Mouse (Mus musculus) liver, adult (tissue): Measurements from ENCODE around the gene Plac8.

Experiments
- GATA4 ChIP-seq: IDR thresholded peaks from 2 replicates; pipeline ENCODE4 v1.6.1; 2014; ENCODE audit warnings: mild to moderate bottlenecking, low read length; ENCODE audit not compliant: insufficient replicate concordance

Plac8 gene

DNA sequence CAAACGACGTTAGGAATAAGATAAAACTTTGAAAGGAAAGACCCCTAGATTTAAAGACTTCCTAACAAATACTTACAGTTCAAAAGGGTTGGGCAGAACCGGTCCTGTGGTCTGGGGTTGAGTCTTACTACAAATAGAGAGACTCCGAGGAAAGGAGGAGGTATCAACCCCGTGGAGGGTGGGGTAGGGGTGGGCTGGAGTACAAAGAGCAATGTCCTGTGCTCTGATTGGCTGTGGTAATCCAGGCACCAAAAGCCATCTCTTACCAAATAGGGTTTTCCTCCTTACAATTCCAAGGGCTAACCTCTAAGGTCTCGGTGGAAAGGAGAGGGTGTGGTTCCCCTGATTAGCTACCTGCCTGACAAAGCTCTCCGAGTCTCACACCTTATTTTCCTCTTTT lies at the start of gene Plac8:
TSS of gene Plac8 (minus strand) at position 177 of the 400 bp plus-strand sequence.
- no peak for TF ChIP-seq GATA4

DNA sequence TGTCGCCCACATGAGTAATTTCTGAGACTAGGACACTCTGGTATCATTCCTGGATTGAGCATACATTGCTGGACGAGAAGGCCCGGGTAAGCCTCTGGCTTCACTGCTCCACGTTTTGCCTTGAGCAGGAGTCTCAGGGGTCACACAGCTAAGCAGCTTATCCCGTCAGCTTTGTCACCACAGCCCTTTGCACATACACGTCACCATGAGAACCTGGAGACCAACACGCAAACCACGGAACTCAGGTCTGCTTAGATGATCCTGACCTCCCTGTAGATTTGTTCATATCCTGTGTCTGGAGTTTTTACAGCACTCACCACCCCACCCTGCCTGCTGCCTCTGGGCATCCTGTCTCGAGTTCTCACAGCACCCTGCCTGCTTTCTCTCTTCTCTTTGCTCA lies 48.9 kb upstream of the Plac8 start:
- TF ChIP-seq GATA4, result no peak

DNA sequence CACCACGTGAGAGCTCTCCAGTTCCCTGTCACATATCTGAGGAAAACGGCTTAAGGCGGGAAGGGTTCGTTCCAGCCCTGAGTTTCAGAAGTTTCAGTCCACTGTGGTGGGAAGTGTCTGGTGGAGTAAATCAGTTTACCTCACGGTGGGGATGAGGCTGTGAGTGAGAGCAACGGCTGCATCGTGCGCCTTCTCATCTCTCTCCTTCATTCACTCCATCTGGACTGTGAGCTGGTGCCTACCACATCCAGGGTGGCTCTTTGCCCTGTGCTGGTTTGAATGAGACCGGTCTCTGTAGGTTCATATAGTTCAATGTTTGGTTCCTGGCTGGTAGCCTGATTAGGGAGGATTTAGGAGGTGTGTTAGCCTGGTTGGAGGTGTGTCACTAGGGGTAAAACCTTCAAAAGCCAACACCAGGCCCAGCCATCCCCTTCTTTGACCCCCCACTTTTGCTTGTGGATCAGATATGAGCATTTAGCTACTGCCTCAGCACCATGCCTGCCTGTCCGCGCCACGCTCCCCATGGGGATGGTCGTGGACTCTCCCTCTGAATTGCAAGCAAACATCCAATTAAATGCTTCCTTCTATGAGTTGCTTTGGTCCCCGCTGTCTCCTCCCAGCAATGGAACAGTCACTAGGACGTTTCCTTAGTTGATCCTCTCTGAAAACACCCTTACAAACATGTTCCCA lies 47.7 kb upstream of the Plac8 start:
- no peak for TF ChIP-seq GATA4

DNA sequence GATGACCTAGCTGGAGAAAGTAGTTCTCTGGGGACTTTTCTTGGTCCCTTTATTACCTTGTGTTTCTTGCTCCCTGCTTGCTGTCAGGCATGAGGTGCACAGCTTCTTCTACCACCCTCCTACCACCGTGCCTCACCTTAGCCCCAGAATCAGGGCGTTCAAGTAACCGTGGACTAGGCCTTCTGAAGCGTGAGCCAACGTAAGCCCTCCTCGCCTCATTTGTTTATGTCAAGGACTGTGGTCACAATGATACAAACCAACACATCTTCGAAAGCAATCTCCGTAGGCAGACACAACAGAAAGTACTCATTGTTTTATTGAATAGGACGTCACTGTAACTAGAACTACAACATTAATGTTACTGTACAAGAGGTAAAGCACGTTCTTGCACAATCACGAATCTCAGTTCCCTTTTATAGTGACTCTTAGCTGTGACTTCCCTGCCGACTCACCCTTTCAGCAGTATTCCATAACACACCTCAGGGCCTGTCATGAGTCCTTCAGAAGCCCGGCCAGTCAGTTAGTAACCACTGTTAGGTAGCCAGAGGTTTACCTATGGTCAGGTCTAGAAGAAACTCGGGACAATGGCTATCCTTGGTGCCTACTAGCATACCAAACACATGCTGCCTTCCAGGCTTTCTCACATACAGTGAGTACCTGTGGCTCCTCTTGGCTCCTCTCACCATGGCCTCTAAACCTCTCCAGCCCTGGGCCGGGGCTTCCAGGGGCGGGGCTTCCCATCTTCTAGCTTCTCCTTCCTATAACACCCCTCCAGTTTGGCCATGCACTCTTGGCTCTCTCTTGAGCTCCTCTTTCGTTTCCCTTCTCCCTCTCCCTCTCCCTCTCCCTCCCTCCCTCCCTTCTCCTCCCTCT lies 42.1 kb upstream of the Plac8 start:
- TF ChIP-seq GATA4, result no peak

DNA sequence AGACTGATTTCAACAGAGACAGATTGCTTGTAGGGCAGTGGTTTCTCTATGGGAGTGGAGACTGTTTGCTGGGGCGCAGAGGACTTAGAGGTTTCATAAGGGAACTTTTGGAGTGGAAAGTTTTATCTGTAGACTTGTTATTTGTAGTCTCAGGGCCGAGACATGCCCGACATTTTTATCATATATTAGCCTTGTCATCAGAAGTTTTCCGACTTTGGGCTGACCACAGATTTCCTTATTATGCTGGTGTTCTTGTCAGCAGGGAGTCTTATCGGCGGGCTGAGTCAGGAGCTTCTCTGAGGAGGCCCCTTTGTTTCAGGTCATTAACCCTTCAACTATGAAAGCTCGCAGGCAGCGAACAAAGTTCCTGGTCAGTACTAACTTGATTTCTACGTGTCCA lies 35.8 kb upstream of the Plac8 start:
- TF ChIP-seq GATA4, result no peak

DNA sequence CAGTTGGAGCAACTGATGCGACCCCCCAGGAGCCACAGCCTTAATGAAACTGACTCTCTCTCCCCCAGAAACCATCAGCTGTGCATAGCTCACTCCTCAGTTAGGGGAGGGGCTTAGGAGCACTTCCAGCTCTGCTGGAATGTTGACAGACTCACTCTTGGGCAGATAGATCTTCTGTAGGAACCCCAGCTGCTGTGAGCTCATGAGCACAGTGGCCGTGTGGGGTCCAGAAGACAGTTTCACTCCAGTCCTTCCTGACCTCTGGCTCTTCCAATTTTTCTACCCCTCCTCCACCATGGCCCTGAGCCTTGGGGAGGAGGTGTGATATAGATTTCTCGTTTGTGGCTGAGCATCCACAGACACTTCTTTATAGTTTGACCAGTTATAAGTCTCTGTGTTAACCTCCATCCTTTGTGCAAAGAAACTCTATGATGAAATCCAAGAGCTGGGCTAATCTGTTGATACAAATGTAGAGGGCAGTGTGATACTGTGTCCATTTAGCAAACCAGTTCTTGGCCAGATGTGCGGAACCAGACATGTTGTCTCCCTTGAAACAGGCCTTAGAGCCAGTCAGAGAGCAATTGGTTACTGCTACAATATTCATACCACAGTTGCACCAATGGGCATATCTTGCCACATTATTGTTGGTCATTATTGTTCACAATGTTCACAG lies 35.2 kb upstream of the Plac8 start:
- TF ChIP-seq GATA4, result no peak

DNA sequence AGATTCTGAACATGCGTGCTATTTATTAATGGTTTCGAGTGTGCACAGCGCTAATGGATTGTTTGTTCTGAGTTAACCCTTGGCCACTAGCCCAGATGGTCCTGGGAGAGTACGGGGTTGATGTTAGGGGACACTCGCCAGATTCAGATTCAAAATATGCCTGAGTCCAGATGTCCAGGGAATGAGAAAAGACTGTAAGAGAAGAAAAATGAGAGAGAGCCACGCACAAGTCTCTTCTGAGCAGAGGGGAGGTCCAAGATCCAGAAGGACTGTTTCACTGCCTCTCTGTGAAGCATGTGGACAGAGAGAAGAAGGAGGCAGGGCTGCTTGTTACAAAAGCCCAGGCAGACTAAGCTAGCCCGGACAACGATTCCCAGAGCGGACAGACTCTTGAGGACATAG lies 33.8 kb upstream of the Plac8 start:
- no peak for TF ChIP-seq GATA4

DNA sequence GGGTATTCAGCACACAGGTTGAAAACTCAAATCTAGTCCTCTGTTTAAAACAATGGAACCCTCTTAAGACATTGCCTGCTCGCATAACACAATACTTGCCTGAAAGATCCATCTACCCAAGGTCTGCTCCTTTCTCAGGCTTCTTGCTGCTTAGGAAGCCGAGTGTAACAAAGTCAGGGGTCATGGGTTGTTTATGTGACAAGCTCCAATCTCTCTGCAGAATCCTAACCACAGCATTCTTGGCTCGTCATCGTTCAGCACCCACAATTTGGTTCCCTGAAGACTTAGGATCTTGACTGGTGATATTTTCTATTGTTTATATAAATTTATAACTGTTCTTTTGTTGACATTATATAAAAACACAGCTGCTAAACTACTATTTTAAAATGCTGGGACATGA lies 32.0 kb upstream of the Plac8 start:
- TF ChIP-seq GATA4, result no peak

DNA sequence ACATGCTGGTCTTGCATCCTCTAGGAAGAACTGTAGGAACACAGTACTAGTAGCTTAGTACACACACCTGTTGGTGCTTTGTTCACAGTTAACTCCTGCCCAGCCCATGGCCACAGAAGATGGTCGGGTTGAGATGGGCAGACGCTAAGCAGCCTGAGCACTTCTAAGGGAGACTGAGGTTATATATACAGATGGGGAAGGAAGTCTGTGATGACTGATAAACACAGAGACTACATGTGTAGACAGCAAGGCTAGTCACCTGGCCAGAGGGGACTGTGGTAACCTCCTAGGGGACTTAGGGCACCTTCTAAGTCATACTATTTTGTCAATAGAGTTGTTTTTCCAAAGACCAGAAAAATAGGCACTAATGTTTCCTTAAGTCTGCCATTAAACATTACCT lies 29.8 kb upstream of the Plac8 start:
- TF ChIP-seq GATA4, result no peak

DNA sequence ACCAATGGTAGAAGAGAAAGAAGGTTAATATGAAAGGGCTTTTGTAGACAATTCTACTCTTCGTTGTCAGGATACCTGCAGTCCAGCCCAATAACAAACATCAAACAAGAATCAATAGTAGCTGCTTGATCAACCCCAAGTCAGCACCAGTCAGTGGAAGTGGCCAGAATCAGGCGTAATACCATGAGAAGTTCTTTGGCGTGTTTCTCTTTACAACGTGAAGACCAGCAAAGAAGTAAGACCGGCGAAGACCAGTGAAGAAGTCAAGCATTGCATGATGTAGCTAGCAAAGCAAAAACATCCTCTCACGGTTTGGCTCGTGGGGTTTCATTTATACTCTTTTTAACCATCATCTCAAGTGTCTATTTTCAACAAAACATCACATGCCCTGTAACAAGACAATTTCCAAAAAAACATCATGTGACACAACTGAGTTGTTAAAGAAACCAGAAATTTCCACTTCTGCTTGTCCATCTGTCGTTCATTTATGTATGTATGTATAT lies 27.0 kb upstream of the Plac8 start:
- no peak for TF ChIP-seq GATA4

DNA sequence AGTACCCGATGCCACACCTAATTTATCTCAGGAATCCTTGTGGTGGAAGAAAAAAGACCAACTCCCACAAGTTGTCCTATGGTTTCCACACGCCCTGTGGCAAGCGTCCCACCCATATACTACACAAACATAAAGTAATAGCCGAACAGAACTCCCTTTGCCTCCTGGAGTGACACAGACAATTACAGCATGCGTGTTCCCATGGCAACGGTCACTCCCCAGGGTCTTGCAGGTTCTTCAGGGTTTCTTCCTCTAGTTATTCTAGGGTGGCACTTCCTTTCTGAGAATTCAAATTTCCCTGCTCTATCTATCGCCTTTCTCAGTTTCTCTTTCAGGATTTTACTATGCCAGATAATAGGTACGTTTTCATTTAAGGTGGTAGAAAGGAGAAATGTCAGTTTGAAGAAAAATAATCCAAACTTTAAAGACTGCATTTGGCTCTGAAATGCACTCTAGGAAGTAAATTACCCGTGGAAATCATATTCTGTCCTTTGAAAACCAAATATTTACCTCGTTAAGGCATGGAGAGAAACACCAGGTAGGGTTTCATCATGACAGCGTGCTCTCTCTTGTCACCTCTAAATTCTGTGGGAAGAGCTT lies 25.9 kb upstream of the Plac8 start:
- TF ChIP-seq GATA4, result no peak

DNA sequence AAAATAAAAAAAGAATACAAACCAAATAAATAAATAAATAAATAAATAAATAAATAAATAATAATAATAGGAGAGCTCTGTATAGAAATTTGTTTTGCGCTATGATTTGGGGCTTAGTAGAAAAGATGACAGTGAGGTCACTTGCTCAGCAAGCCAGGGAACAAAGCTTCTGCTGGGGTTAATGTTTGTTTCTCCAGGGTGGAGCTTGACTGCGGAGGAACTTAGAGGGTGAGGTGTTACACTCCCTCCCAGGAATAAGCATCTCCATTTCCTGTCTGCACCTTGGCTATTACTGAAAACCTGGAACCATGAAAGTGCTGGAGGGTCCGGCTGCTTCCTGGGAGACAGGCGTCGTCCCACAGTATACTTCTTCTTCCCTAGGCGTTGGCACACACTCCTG lies 24.0 kb upstream of the Plac8 start:
- no peak for TF ChIP-seq GATA4

DNA sequence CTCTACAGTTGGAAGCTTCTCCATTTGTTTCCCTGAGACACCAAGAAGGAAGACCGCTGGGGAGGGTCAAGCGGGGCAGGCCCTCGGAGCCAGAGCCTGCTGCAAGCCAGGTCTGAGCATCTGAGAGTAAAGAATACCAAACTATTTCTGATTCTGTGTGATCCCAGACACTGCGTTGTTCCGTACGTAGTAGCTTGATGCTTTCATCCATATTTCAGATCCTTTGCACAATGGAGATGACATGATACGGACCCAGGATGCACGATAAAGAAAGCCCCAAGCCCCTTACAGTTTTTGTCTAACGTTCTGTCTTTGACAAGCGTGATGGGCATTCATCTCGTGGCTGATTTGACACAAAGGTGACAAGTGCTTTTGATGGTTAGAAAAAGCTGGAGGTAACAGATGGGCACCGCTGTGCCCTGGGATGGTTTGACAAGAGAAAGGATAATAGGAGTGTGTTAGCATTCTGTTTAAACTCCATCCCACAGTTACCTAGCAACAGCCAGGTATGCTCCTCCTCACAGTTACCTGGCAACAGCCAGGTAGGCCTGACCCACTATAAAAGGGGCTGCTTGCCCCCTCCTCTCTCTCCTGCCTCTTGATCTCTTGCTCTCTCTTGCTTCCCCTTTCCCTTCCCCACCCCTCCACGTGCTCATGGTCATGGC lies 22.9 kb upstream of the Plac8 start:
- no peak for TF ChIP-seq GATA4

DNA sequence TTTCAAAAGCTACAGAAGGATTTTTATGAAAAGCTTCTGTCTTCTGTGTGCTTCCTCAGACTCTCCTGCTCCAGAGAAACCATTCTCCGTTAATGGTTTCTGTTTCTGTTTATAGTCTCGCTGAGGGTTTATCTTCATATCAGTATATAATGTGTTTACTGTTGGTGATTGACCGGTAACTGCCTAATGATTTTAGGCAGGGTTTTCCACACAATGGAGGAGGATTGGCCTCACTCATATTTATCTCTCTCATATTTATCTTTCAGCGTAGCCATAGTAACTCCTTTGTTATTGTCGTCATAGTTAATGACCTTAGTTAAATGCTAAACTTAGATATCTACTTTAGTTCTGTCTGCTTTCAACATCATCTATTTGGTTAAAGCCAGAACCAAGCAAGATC lies 18.5 kb upstream of the Plac8 start:
- no peak for TF ChIP-seq GATA4

DNA sequence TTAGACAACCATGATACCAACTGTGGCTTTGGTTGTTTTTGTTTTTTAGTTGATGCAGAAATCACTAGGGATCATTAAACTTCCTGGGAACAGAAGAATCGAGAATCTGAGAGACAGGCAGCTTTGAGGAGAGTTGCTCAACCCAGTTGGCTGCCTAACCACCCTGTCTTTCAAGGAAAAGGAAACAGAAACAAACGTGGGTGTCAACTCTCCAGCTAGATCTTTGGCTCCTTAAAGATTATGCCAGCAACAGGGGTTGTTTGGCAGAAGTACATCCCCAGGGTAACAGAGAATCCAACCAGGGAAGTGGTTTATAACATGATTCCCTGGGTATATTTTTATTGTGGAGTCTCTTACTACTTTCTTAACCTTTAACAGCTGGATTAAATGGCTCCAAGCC lies 15.6 kb upstream of the Plac8 start:
- TF ChIP-seq GATA4, result no peak

DNA sequence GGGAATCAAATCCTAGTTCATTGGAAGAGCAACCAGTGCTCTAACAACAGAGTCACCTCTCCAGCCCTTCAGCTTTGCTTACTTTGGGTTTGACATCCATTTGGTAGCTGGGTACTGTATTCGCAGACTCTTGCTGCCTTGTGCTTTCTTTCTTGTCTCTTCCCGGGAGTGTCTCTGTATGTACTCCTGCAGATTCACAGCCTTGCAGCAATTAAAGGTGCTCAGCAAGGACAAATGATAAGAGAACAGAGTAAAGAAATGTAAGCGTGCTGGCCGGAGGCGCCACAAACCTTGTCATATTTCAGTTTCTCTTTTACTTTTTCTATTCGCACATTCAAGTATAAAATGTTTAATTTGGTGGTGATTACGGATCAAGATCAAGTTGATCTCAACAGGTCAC lies 15.1 kb upstream of the Plac8 start:
- no peak for TF ChIP-seq GATA4

DNA sequence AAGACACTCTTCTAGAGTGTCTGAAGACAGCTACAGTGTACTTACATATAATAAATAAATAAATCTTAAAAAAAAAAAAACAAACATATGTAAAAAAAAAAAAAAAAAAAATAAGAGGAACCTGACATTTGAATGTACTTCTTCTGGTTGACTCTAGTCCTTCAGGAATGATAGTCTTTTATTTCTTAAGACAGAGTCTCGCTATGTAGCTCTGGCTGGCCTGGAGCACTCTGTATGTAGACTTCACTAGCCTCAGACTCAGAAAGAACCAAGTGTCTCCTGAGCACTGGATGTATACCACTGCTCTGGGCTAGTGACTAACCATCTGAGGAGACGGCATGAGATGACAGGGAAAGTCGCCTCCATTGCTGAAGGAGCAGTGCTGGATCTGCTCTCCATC lies 13.6 kb upstream of the Plac8 start:
- TF ChIP-seq GATA4, result no peak
